Comparison of ENCODE assay signal across 25 mouse cellular contexts in genomic region chr15:80169484-80169883, GRCm38 (mm10). TPM values are rescaled to one million over a fixed set of nuclear protein-coding genes. Genes with fewer than 3 reads are reported as not detected.
A peak's percentile ranks its signal among the peaks of the same experiment; 100 is the strongest.
DNase-seq lines count a peak whose midpoint lies in the region; ATAC-seq and TF ChIP-seq lines count a peak whose summit lies in the region.
"Had no signal": no experiment of that assay in that cellular context is flagged by ENCODE, and none has a peak within 500 bp of the region (broad histone marks: within the 10 kb centered on the region; RNA-seq: fewer than 3 reads in every experiment).

No protein-coding gene starts in this region.

- no peaks in the 10 kb centered on the region for H3K9me3 ChIP-seq in E14TG2a.4 (ENCODE audit: low read length)
- H3K9me3 ChIP-seq in stomach, postnatal 0 days (ENCODE audit: control insufficient read depth, low read length): no peaks in the 10 kb centered on the region
- H3K9me3 ChIP-seq: limb, embryonic 12.5 days; midbrain, embryonic 10.5 days; neural tube, embryonic 13.5 days had no signal

- peak; percentile 87 for ATAC-seq in stomach, postnatal 0 days (ENCODE audit: low FRiP score, low TSS enrichment)
- ATAC-seq: activated CD4-positive, CD25-positive, alpha-beta regulatory T cell, adult 4 months; forebrain, embryonic 16.5 days had no signal

- H3K4me2 ChIP-seq in stomach, postnatal 0 days (replicated peaks; ENCODE audit: low read depth): no peak overlapping the region
- H3K4me2 ChIP-seq: limb, embryonic 12.5 days; neural tube, embryonic 13.5 days had no signal

- peak; percentile 77 for TF ChIP-seq EP300 in stomach, postnatal 0 days (optimal IDR thresholded peaks at IDR 0.05)

- peak; percentile 53 for DNase-seq in lung, postnatal 36 days
- DNase-seq in lung, adult 2 months: no peak
- DNase-seq in R1 (ENCODE audit: low read depth, low spot score): peak; percentile 98
- peak; percentile 73 for DNase-seq in stomach, postnatal 0 days (ENCODE audit: low spot score)
- no peak for DNase-seq in adrenal gland, adult (ENCODE audit: inconsistent age in 2 of 2, low spot score in 1 of 2)
- no peak for DNase-seq in adrenal gland, postnatal 25 days
- DNase-seq: adrenal gland, postnatal 14 days; cerebellum, adult 11 months; embryo, embryonic 11 days; gastrocnemius, postnatal 25 days; heart, adult 2 months; kidney, adult 2 months; kidney, postnatal 10 days; thymus, adult 2 months had no signal

- no peaks in the 10 kb centered on the region for H3K36me3 ChIP-seq in E14TG2a.4 (ENCODE audit: insufficient read depth, low read length)
- no peaks in the 10 kb centered on the region for H3K36me3 ChIP-seq in stomach, postnatal 0 days (ENCODE audit: control insufficient read depth, insufficient read depth, low read length)
- H3K36me3 ChIP-seq: limb, embryonic 12.5 days; midbrain, embryonic 10.5 days; neural tube, embryonic 13.5 days had no signal

- peak overlapping the region; percentile 78 for H3K27ac ChIP-seq in stomach, postnatal 0 days (replicated peaks)
- H3K27ac ChIP-seq: heart, adult 2 months; left cerebral cortex, adult 2 months; liver, embryonic 14.5 days; macrophage; neural tube, embryonic 13.5 days had no signal

- H3K27me3 ChIP-seq in E14TG2a.4 (ENCODE audit: insufficient read depth, low read length): peaks cover 11% of the 10 kb centered on the region
- no peaks in the 10 kb centered on the region for H3K27me3 ChIP-seq in stomach, postnatal 0 days (ENCODE audit: control insufficient read depth, insufficient read depth, low read length)
- H3K27me3 ChIP-seq: limb, embryonic 12.5 days; neural tube, embryonic 13.5 days had no signal

- no peak for TF ChIP-seq CTCF in lung, adult 2 months (IDR thresholded peaks at IDR 0.05; ENCODE audit: insufficient read depth, low read length)
- TF ChIP-seq CTCF in E14TG2a.4 (conservative IDR thresholded peaks at IDR 0.05; ENCODE audit: low read length): no peak
- TF ChIP-seq CTCF in stomach, postnatal 0 days (IDR thresholded peaks at IDR 0.05; ENCODE audit: low read depth): no peak

- 90% methylated on average over 1 of the region's 1 CpGs for whole genome bisulfite sequencing in lung, adult 2 months
- WGBS in stomach, postnatal 0 days: 50% methylated on average over 1 of the region's 1 CpGs

- no peak overlapping the region for H3K4me3 ChIP-seq in lung, adult 2 months (replicated peaks; ENCODE audit: extremely low read depth, low read depth, low read length)
- peak overlapping the region; percentile 35 for H3K4me3 ChIP-seq in E14TG2a.4 (replicated peaks; ENCODE audit: low read length)
- H3K4me3 ChIP-seq in stomach, postnatal 0 days (ENCODE audit: low read depth, low read length): no peak overlapping the region
- H3K4me3 ChIP-seq: heart, adult 2 months; left cerebral cortex, adult 2 months; limb, embryonic 12.5 days; midbrain, embryonic 10.5 days; neural tube, embryonic 13.5 days had no signal

- H3K4me1 ChIP-seq in lung, adult 2 months (ENCODE audit: control insufficient read depth, insufficient read depth, low read length): no peaks in the 10 kb centered on the region
- peaks cover 69% of the 10 kb centered on the region for H3K4me1 ChIP-seq in E14TG2a.4 (replicated peaks; ENCODE audit: low read depth, low read length)
- 0 out of 2 replicates have a peak, but pooled peaks cover 4% of the 10 kb centered on the region for H3K4me1 ChIP-seq in stomach, postnatal 0 days (replicated peaks; ENCODE audit: control insufficient read depth, insufficient read depth)

- TF ChIP-seq POLR2A in lung, adult 2 months (IDR thresholded peaks at IDR 0.05; ENCODE audit: borderline replicate concordance, extremely low read depth, low read depth, low read length): no peak

- H3K9ac ChIP-seq in stomach, postnatal 0 days (ENCODE audit: low read length): no peak overlapping the region
- H3K9ac ChIP-seq: limb, embryonic 12.5 days; liver, embryonic 14.5 days; neural tube, embryonic 13.5 days had no signal

RNA-seq across cellular contexts. Expression of gene Mgat3, which starts 4.0 kb away (rescaled TPM):
- 21.5 and 23.9 TPM in 2 replicates for polyA plus RNA-seq in lung, adult 2 months (2012; rRNA removed)
- 5.8 and 5.9 TPM in 2 replicates for polyA plus RNA-seq in stomach, postnatal 0 days (2015; fragmentation: Nextera tagmentation; extraction: Ambion mirVana)
- 5.9 and 7.4 TPM in 2 replicates for total RNA-seq in adrenal gland, postnatal 25 days (2021)
- total RNA-seq: hematopoietic stem cell, adult 5-6 weeks; monocyte, adult 5-6 weeks had no signal

RNA-seq across cellular contexts. Expression of gene Tab1, which starts 36.6 kb away (rescaled TPM):
- 19.1 and 23.5 TPM in 2 replicates for polyA plus RNA-seq in lung, adult 2 months (2012; rRNA removed)
- 16.3 and 16.5 TPM in 2 replicates for polyA plus RNA-seq in stomach, postnatal 0 days (2015; fragmentation: Nextera tagmentation; extraction: Ambion mirVana)
- 20.5 and 26.7 TPM in 2 replicates for total RNA-seq in adrenal gland, postnatal 25 days (2021)

Comparison
In these comparisons a context has a peak if more than half of its experiments do, and no peak if none do; other contexts are left out.
1. DNase-seq: peak in lung, postnatal 36 days (single experiment), R1 (single experiment) and stomach, postnatal 0 days (single experiment); none in lung, adult 2 months (single experiment), adrenal gland, adult (0 of 2) and adrenal gland, postnatal 25 days (single experiment).